Mouse (Mus musculus): ENCODE measurements around the gene Slc41a2. TPM values are rescaled to one million over a fixed set of nuclear protein-coding genes. Genes with fewer than 3 reads are reported as not detected.

Slc41a2 gene
- polyA plus RNA-seq, 1 experiment from 2014 or later = 3.6 TPM

- Histone ChIP-seq H3K9ac (ENCODE audit: low read length) (no peak overlapping the region), H3K27me3 (replicated peaks; ENCODE audit: control insufficient read depth, insufficient read depth, low read length) (no peaks in the 10 kb centered on the region), H3K36me3 (ENCODE audit: control insufficient read depth, insufficient read depth, low read length) (no peaks in the 10 kb centered on the region), H3K9me3 (replicated peaks; ENCODE audit: control insufficient read depth, low read length) (no peaks in the 10 kb centered on the region), H3K4me3 (ENCODE audit: low read depth, low read length) (no peak overlapping the region), H3K27ac (ENCODE audit: low read depth, low read length) (no peak overlapping the region), H3K4me2 (ENCODE audit: low read length) (no peak overlapping the region), H3K4me1 (ENCODE audit: control insufficient read depth, insufficient read depth, low read length) (no peaks in the 10 kb centered on the region)
- DNase-seq (ENCODE audit: low spot score) (no peak), ATAC-seq (no peak)
- WGBS = 85% methylated on average over 6 of the region's 6 CpGs
These were observed 93.6 kb downstream of the Slc41a2 start for GRCm38 (mm10) chr10:83244131-83244530.

GRCm38 (mm10) chr10:83242106-83242686 lies 95.5 kb downstream of the Slc41a2 start:
- no peaks in the 10 kb centered on the region for H3K4me1 ChIP-seq (ENCODE audit: control insufficient read depth, insufficient read depth, low read length)
- H3K4me3 ChIP-seq (ENCODE audit: low read depth, low read length) = no peak overlapping the region
- DNase-seq (ENCODE audit: low spot score) = peak; percentile 45
- no peaks in the 10 kb centered on the region for H3K36me3 ChIP-seq (ENCODE audit: control insufficient read depth, insufficient read depth, low read length)
- H3K9ac ChIP-seq (ENCODE audit: low read length) = no peak overlapping the region
- no peaks in the 10 kb centered on the region for H3K9me3 ChIP-seq (replicated peaks; ENCODE audit: control insufficient read depth, low read length)
- H3K4me2 ChIP-seq (ENCODE audit: low read length) = no peak overlapping the region
- 57% methylated on average over 11 of the region's 11 CpGs for WGBS
- H3K27ac ChIP-seq (ENCODE audit: low read depth, low read length) = no peak overlapping the region
- ATAC-seq = no peak
- H3K27me3 ChIP-seq (replicated peaks; ENCODE audit: control insufficient read depth, insufficient read depth, low read length) = no peaks in the 10 kb centered on the region

- Histone ChIP-seq H3K27me3 (replicated peaks; ENCODE audit: control insufficient read depth, insufficient read depth, low read length) (no peaks in the 10 kb centered on the region), H3K9me3 (replicated peaks; ENCODE audit: control insufficient read depth, low read length) (no peaks in the 10 kb centered on the region), H3K36me3 (ENCODE audit: control insufficient read depth, insufficient read depth, low read length) (no peaks in the 10 kb centered on the region), H3K4me2 (ENCODE audit: low read length) (no peak overlapping the region), H3K9ac (ENCODE audit: low read length) (no peak overlapping the region), H3K4me3 (ENCODE audit: low read depth, low read length) (no peak overlapping the region), H3K4me1 (ENCODE audit: control insufficient read depth, insufficient read depth, low read length) (no peaks in the 10 kb centered on the region), H3K27ac (ENCODE audit: low read depth, low read length) (no peak overlapping the region)
- 59% methylated on average over 4 of the region's 4 CpGs for WGBS
- DNase-seq (ENCODE audit: low spot score) = no peak
- no peak for ATAC-seq
These were observed 103.3 kb downstream of the Slc41a2 start for GRCm38 (mm10) chr10:83234391-83234790.

- no peak overlapping the region for H3K4me3 ChIP-seq (ENCODE audit: low read depth, low read length)
- 94% methylated on average over 3 of the region's 3 CpGs for WGBS
- no peak overlapping the region for H3K27ac ChIP-seq (ENCODE audit: low read depth, low read length)
- H3K9me3 ChIP-seq (replicated peaks; ENCODE audit: control insufficient read depth, low read length) = no peaks in the 10 kb centered on the region
- H3K4me2 ChIP-seq (ENCODE audit: low read length) = no peak overlapping the region
- DNase-seq (ENCODE audit: low spot score) (no peak), ATAC-seq (no peak)
- no peaks in the 10 kb centered on the region for H3K36me3 ChIP-seq (ENCODE audit: control insufficient read depth, insufficient read depth, low read length)
- H3K9ac ChIP-seq (ENCODE audit: low read length) = no peak overlapping the region
- H3K27me3 ChIP-seq (replicated peaks; ENCODE audit: control insufficient read depth, insufficient read depth, low read length) = no peaks in the 10 kb centered on the region
- H3K4me1 ChIP-seq (ENCODE audit: control insufficient read depth, insufficient read depth, low read length) = no peaks in the 10 kb centered on the region
These were observed 103.7 kb downstream of the Slc41a2 start for GRCm38 (mm10) chr10:83233967-83234366.

- H3K27me3 ChIP-seq (replicated peaks; ENCODE audit: control insufficient read depth, insufficient read depth, low read length) = no peaks in the 10 kb centered on the region
- no peak for DNase-seq (ENCODE audit: low spot score)
- H3K36me3 ChIP-seq (ENCODE audit: control insufficient read depth, insufficient read depth, low read length) = no peaks in the 10 kb centered on the region
- no peak overlapping the region for H3K4me3 ChIP-seq (ENCODE audit: low read depth, low read length)
- no peak overlapping the region for H3K9ac ChIP-seq (ENCODE audit: low read length)
- no peak for ATAC-seq
- 91% methylated on average over 4 of the region's 4 CpGs for WGBS
- no peaks in the 10 kb centered on the region for H3K9me3 ChIP-seq (replicated peaks; ENCODE audit: control insufficient read depth, low read length)
- H3K4me1 ChIP-seq (ENCODE audit: control insufficient read depth, insufficient read depth, low read length) = no peaks in the 10 kb centered on the region
- no peak overlapping the region for H3K4me2 ChIP-seq (ENCODE audit: low read length)
- H3K27ac ChIP-seq (ENCODE audit: low read depth, low read length) = no peak overlapping the region
These were observed 109.1 kb downstream of the Slc41a2 start for GRCm38 (mm10) chr10:83228626-83229025.

GRCm38 (mm10) chr10:83224999-83225398 lies 112.7 kb downstream of the Slc41a2 start:
- Histone ChIP-seq H3K36me3 (ENCODE audit: control insufficient read depth, insufficient read depth, low read length) (no peaks in the 10 kb centered on the region), H3K27ac (ENCODE audit: low read depth, low read length) (no peak overlapping the region), H3K9ac (ENCODE audit: low read length) (no peak overlapping the region), H3K27me3 (replicated peaks; ENCODE audit: control insufficient read depth, insufficient read depth, low read length) (no peaks in the 10 kb centered on the region), H3K4me2 (ENCODE audit: low read length) (no peak overlapping the region), H3K9me3 (replicated peaks; ENCODE audit: control insufficient read depth, low read length) (no peaks in the 10 kb centered on the region), H3K4me1 (ENCODE audit: control insufficient read depth, insufficient read depth, low read length) (no peaks in the 10 kb centered on the region), H3K4me3 (ENCODE audit: low read depth, low read length) (no peak overlapping the region)
- 36% methylated on average over 3 of the region's 3 CpGs for WGBS
- ATAC-seq (no peak), DNase-seq (ENCODE audit: low spot score) (peak; percentile 45)

GRCm38 (mm10) chr10:83220847-83221246 lies 116.8 kb downstream of the Slc41a2 start:
- ATAC-seq (no peak), DNase-seq (ENCODE audit: low spot score) (no peak)
- Histone ChIP-seq H3K9ac (ENCODE audit: low read length) (no peak overlapping the region), H3K36me3 (ENCODE audit: control insufficient read depth, insufficient read depth, low read length) (no peaks in the 10 kb centered on the region), H3K9me3 (replicated peaks; ENCODE audit: control insufficient read depth, low read length) (no peaks in the 10 kb centered on the region), H3K4me2 (ENCODE audit: low read length) (no peak overlapping the region), H3K27ac (ENCODE audit: low read depth, low read length) (no peak overlapping the region), H3K4me1 (ENCODE audit: control insufficient read depth, insufficient read depth, low read length) (no peaks in the 10 kb centered on the region), H3K4me3 (ENCODE audit: low read depth, low read length) (no peak overlapping the region), H3K27me3 (replicated peaks; ENCODE audit: control insufficient read depth, insufficient read depth, low read length) (no peaks in the 10 kb centered on the region)
- 86% methylated on average over 3 of the region's 3 CpGs for WGBS

GRCm38 (mm10) chr10:83220217-83220616 lies 117.5 kb downstream of the Slc41a2 start:
- no peaks in the 10 kb centered on the region for H3K27me3 ChIP-seq (replicated peaks; ENCODE audit: control insufficient read depth, insufficient read depth, low read length)
- DNase-seq (ENCODE audit: low spot score) (peak; percentile 62), ATAC-seq (peak; percentile 65; the same call in 1 of the 2 replicates)
- no peak overlapping the region for H3K4me2 ChIP-seq (ENCODE audit: low read length)
- WGBS = 58% methylated on average over 10 of the region's 10 CpGs
- no peaks in the 10 kb centered on the region for H3K9me3 ChIP-seq (replicated peaks; ENCODE audit: control insufficient read depth, low read length)
- H3K9ac ChIP-seq (ENCODE audit: low read length) = no peak overlapping the region
- no peak overlapping the region for H3K4me3 ChIP-seq (ENCODE audit: low read depth, low read length)
- H3K36me3 ChIP-seq (ENCODE audit: control insufficient read depth, insufficient read depth, low read length) = no peaks in the 10 kb centered on the region
- no peak overlapping the region for H3K27ac ChIP-seq (ENCODE audit: low read depth, low read length)
- no peaks in the 10 kb centered on the region for H3K4me1 ChIP-seq (ENCODE audit: control insufficient read depth, insufficient read depth, low read length)

GRCm38 (mm10) chr10:83219729-83220128 lies 118.0 kb downstream of the Slc41a2 start:
- no peak overlapping the region for H3K4me3 ChIP-seq (ENCODE audit: low read depth, low read length)
- no peak overlapping the region for H3K9ac ChIP-seq (ENCODE audit: low read length)
- no peaks in the 10 kb centered on the region for H3K4me1 ChIP-seq (ENCODE audit: control insufficient read depth, insufficient read depth, low read length)
- no peaks in the 10 kb centered on the region for H3K9me3 ChIP-seq (replicated peaks; ENCODE audit: control insufficient read depth, low read length)
- no peak overlapping the region for H3K27ac ChIP-seq (ENCODE audit: low read depth, low read length)
- H3K36me3 ChIP-seq (ENCODE audit: control insufficient read depth, insufficient read depth, low read length) = no peaks in the 10 kb centered on the region
- WGBS = 31% methylated on average over 12 of the region's 12 CpGs
- H3K27me3 ChIP-seq (replicated peaks; ENCODE audit: control insufficient read depth, insufficient read depth, low read length) = no peaks in the 10 kb centered on the region
- peak; percentile 66 for ATAC-seq
- no peak overlapping the region for H3K4me2 ChIP-seq (ENCODE audit: low read length)
- DNase-seq (ENCODE audit: low spot score) = peak; percentile 79
